Mouse (Mus musculus) heart, postnatal 4 days (tissue): ENCODE data around the gene Kansl1. TPM values are rescaled to one million over a fixed set of nuclear protein-coding genes. Genes with fewer than 3 reads are reported as not detected.
"Not testable (repeated sequence)": the region's sequence is repeated elsewhere in the genome, so short reads cannot be mapped to it uniquely, and the experiment has no call there.

Experiments
- DNase-seq: peaks from one replicate; pipeline ENCODE4 v3.0.0; 2021
- total RNA-seq, 2 experiments: library from RNA; stranded (reverse); gene quantifications; 2 replicates each; pipeline ENCODE4 v1.2.3; 2021

Kansl1 gene
- 10 to 100 TPM; 35.5 TPM for total RNA-seq

DNA sequence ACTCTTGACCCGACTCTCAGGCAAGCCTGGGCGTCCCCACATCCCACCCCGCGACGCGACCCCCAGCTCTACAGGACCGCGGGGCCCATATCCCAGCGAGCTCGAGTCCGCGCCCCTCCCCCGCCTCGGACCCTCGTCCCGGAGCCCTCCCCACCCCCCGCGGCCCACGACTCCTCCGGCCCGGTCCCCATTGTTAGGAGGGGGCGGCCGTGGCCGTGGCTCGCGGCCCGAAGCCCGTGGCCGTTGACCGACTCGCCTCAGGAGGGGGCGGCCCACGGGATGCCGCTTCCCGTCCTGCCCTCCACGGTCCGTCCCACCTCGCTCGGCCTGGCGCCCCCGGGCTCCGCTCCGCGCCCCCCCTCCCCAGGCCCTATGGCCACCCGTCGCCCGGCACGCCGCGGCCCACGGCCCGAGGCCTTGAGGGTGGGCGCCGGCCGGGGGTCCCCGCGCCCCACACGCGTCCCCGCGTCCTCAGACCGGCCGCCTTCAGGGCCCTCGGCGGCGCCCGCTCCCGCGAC, at the start of gene Kansl1:
Gene Kansl1, minus strand, starts transcription at position 111 of the 518 bp plus-strand sequence.
- peak; percentile 52 for DNase-seq

DNA sequence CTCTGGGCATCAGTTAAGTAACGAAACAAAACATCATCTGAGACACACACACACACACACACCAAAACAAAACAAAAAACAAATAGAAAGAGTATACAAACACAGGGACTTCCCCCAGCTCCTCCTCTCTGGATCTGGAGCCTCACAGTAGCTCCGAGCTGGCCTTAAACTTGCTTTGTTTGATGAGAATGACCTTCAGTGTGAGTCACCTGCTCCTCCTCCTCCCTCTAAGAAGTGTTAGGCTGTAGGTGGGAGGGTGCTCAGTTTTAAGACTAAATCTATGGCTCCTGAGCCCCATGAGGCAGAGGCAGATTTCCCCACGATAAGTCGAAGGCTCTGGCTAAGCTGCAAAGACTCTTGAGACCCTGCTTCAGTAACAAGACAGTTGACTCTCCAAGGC, 43.8 kb upstream of the Kansl1 start:
- DNase-seq, result no peak

DNA sequence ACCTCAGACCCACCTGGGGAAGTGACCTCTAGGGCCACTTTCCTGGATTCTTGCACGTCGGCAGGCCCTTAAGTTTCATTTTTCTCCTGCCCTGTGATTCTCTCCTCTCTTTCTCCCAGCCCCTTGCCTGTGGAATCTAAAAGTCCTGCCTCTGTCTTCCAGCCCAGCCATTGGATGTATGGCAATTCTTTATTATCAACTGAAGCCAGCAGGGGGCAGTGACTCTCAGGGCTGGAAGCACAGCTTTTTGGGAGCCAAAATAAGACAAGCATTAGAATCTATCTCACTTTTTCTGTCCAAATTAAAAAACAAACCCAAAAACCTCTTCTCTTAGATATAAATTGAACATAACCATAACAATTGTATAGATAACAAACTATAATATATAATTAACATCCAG, 41.9 kb upstream of the Kansl1 start:
- peak; percentile 47 for DNase-seq

DNA sequence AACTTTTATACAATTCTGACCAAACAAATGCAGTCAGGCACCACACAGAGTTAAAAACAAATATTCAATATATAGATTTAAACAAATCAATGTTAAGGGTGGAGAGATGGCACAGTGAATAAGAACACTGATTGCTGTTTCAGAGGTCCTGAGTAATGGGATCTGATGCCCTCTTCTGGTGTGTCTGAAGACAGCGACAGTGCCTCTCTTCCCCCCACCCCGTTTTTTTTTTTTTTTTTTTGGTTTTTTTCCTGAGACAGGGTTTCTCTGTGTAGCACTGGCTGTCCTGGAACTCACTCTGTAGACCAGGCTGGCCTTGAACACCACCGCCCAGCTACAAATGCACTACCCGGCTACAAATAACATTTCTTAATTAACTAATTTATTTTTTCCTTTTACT, 39.8 kb upstream of the Kansl1 start:
- DNase-seq, result no peak

DNA sequence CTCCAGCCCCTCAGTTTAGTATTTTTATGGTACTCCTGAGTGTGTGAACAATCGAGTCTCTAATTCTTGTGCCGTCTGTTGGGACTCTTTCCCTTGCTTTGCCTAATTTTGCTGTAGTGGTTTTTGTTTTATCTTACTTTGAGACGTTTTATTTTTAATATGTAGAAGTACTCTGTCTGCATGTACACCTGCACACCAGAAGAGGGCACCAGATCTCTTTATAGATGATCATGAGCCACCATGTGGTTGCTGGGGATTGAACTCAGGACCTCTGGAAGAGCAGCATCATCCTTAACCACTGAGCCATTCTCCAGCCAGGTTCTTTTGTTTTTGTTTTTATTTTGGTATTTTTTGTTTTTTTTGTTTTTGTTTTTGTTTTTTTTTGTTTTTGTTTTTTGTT, 19.6 kb upstream of the Kansl1 start:
- DNase-seq, result no peak

DNA sequence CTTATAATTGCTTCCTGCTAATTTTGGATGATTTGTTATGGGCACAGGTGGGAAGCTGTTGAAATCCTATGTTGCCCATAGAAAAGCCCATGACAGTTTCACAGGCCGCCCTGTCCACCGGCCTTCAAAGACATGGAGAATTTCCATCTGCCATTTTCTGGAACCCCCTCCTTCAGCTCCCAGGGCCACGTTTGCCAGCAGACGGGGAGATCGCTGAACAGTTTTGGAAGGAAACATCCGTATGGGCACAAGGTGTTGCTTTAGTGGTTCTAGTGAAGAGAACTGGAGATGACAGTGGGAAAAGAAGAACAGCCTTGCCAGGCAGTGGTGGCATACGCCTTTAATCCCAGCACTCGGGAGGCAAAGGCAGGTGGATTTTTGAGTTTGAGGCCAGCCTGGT, 13.3 kb upstream of the Kansl1 start:
- DNase-seq, result no peak

DNA sequence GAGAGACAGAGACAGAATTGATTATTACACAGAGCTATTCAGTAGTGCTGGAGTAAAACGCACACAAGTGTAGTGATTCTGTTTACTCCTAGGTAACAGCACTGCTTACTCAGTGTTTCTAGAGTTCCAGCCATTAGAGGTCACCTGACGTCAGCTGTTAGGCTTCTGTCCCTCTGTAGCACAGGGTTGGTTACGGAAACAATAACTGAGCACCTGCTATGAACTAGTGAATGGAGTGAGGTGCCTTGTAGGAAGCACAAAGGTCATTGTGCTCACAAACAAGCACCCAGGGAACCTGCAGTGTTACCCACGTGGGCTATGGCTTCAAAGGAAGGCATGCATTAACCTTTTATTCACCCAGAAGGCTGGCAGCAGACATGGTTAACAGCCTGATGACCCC, 10.8 kb upstream of the Kansl1 start:
- no peak for DNase-seq

DNA sequence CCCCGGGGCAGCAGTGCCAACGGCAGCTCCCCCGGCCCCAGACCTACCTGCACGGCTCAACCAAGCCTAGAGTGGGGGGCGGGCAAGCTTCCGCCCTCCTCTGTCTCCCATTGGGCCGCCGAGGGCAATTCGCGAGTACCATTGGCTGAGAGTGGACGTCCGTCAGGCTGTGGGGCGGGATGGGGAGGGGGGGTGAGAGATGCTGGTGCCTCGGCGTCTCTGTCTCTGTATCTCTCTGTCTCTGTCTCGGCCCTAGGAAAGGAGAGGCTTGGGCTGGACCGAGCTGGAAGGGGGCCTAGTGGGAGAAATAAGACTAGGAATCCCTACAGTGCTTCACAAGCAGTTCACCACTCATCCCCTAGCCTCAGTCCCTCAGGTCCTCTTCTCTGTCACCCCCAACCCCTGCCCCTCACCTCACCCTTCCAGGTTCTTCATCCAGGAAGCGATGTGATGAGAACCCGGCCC, 742 bp upstream of the Kansl1 start:
- peak; percentile 94 for DNase-seq

DNA sequence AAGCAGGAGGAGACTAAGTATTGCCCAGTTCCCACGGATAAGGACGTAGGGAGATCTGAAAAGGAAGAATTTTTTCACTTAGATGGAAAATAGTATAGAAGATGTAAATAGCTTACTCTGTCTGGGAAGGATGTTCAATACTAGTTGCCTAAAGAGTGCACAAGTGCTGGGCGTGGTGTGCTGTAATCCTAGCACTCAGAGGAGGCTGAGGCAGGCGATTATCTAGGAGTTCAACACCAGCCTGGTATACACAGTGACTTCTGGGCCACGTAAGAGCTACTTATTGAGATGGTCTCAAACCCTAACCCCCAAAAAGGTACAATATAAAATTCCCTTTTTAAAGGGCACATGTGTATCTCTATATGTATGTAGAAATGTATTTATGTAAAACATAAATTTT, 963 bp downstream of the Kansl1 start:
- no peak for DNase-seq

DNA sequence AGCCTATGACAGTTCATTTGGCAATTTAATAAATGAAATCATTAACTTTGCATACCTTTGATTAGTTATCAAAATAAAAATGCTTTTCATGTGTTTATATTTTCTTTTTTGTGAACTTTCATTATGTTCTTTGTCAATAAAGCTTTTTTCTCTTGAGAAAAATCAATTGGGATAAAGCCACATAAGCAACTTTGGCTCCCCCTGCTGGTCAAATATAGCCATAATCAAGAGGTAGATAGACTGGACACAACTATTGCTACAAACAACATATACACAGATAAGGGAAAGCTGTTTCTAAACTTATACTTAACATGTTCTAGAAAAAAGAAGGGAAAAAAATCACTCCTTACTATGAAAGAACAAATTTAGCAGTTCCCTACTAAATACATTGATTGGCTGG, 7.1 kb downstream of the Kansl1 start:
- DNase-seq, result peak; percentile 69

DNA sequence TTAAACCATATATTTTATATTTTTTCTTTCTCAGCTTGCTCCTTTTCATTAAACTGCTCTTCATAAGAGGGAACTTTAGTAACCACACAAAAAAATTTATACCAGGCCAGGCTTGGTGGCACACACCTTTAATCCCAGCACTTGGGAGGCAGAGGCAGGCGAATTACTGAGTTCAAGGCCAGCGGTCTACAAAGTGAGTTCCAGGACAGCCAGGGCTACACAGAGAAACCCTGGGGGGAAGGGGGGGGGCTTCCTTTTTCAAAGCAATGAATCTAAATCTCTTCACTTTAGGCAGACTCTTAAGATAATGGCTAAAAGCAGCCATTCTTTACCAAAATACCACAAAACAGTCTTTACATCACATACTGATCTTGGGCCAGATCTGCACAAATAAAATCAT, 9.0 kb downstream of the Kansl1 start:
- no peak for DNase-seq

DNA sequence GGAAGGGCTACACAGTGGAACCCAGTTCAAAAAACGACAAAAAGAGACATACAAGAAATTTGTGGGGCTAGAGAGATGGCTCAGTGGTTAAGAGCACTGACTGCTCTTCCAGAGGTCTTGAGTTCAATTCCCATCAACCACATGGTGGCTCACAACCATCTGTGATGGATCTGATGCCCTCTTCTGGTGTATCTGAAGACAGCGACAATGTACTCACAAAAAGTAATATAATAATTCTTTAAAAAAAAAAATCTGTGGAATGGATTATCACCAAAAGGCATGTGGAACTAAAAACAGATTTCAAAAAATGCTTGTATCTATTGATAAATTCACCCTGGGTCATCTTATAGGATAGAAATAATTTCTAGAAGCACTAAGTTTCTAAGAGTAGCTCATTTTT, 10.2 kb downstream of the Kansl1 start:
- no peak for DNase-seq

DNA sequence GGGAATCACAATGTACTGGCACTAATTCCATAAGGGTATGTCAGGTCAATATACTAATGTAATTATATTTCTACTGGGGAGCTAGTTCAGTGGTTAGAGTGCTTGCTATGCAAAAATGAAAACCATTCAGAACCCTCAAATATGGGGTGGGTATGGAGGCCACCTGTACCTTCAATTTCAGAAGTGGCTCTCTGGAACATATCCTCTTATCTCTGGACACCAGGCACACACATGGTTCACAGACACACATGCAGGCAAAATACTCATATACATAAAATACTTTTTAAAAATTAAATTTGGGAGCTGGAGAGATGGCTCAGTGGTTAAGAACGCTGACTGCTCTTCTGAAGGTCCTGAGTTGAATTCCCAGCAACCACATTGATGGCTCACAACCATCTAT, 16.0 kb downstream of the Kansl1 start:
- DNase-seq, result no peak

DNA sequence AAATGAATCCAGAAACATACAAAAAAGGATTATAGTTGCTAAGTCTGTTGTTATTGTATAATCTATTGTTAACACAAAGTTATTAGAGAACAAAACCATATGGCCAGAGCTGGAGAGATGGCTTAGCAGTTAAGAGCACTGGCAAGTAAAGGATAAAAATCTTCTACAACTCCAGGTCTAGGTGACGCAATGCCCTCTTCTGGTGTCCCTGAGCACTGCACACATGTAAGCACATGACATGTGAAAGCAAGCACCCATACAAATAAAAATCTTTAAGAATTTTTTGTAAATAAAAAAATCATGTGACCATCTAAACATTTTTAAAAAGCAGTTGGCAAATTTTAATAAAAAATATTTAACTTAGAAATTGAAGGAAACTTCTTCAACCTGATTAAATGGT, 17.4 kb downstream of the Kansl1 start:
- peak; percentile 10 for DNase-seq

DNA sequence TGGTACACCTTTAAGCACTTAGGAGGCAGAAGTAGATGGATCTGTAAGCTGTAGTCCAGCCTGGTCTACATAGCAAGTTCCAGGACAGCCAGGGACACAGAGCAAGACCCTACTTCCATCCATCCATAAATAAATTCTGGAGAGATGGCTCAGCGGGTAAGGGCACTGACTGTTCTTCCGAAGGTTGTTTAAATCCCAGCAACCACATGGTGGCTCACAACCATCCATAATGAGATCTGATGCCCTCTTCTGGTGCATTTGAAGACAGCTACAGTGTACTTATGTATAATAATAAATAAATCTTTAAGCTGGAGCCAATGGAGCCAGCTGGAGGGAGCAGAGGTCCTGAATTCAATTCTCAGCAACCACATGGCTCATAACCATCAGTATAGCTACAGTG, 20.2 kb downstream of the Kansl1 start:
- not testable (repeated sequence) for DNase-seq

DNA sequence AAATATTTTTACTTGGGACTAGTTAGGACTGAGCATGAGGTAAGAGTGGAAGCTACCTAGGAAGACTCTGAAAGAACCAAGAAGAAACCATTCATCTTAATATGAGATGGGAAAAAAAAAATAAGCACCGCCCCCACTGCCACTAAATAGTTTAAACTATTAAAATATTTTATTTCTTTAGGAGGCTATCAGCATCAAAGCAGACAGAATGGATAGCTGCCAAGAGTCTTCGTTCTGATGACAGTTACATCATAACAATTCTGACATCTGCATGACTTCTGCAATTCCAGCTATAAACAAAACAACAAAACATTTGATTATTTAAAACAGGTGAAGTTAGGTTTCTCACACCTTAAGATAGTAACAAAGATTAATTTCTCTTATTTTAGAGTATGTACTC, 23.1 kb downstream of the Kansl1 start:
- DNase-seq, result no peak

DNA sequence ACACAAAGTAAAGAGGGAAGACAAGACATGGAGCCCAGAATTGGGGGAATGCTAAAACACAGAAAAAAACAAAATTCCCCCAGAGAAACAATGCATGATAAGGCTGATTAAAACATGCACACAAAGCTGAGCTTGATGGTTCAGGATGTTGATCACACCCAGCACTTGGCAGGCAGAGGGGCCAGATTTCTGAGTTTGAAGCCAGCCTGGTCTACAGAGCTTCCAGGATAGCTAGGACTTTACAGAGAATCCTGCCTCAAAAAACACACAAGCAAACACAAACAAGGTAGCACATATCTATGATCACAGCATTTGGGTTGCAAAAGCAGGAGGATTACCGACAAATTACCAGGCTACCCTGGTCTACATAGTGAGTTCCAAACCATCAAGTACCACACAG, 23.6 kb downstream of the Kansl1 start:
- no peak for DNase-seq

DNA sequence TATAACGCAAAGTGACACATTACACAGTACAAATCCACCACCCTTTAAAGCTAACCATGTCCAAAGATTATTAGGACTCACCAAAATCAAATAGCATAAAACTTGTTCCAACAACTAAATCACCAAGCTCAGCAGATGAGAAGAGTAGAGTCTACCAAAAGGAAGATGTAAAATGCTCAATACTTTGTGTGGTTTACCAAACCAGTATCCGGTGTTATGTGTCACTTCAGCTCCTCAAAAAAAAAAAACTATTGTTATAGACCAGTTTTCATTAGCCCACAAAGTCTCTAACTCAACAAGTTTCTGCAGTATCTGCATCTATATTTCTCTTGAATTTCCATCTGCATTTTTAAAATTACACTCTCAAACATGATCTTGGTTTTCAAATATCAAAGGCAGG, 25.3 kb downstream of the Kansl1 start:
- no peak for DNase-seq

DNA sequence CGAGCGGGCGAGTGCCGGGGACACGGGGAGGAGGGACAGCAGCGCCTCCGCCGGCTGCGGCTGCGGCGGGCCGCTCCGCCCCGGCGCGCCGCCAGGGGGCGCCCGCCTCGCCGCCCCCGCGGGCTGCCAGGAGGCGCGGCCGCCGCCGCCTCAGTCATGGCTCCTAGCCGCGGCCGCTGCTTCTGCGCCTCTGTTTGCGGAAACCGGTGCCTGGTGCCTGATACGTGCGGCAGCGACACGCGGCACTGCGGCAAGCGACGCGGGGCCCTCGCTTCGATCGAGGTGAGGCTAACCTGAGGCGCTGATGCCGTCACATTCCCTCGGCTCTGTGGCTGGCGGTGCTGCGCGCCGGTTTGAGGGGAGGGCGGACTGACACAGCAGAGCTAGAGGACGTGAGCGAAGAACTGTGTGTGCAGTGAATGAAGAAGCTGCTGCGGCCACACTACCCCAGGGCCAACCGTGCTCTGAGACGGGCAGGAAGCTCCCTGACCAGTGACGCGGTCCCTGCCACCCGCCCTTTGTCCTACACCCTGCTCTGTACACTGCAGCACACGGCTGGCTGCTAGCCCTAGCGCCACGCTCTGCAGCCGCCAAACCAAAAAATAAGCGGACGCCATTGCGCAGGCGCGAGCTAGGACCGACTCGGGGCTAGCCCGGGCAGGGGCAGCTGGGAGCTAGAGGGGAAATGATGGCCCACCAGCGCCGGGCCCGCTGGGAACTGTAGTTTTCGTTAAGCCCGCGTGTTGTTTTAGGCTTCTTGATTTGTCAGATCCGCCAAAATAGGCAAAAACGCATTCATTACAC, 26.1 kb downstream of the Kansl1 start:
- DNase-seq, result peak; percentile 95

DNA sequence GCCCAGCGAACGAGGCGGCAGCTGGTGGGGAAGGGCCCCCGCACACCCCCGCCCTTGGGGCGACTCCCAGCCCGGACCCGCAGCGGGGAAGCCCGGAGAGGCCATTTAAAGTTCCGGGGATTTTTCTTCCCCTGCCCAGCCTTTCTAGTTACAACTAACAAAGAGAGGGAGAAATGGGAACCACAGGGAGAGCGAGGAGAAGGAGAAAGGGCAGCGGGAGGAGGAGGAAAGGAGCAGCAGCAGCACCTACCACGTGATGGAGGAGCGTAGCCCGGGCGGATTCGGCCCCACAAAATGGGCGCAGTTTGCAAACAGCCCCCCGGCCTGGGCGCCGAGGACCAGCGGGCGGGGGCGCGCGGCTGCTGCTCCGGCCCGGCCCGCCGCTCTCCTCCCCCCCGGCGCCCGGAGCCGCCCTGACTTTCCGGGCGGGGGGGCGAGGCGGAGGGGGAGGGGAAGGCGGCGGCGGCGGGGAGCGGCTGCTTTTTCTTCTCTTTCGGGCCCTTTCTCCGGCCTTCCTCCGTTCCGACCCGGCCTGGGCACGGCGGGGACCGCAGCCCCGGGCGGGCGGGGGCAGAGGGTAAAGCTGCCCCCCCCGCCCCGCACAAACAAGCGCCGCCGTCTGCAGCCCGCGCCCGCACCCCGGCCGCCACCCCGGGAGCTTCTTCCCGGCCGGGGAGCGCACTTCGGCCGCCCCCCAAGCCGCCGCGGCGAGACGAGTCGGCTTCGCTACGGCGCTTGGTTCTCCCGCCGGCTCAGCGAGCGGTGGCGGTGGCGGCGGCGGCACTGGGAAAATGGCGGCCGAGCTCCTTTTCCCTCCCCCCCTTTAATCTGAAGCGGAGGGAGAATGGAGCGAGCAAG, 27.0 kb downstream of the Kansl1 start:
- DNase-seq, result peak; percentile 76

DNA sequence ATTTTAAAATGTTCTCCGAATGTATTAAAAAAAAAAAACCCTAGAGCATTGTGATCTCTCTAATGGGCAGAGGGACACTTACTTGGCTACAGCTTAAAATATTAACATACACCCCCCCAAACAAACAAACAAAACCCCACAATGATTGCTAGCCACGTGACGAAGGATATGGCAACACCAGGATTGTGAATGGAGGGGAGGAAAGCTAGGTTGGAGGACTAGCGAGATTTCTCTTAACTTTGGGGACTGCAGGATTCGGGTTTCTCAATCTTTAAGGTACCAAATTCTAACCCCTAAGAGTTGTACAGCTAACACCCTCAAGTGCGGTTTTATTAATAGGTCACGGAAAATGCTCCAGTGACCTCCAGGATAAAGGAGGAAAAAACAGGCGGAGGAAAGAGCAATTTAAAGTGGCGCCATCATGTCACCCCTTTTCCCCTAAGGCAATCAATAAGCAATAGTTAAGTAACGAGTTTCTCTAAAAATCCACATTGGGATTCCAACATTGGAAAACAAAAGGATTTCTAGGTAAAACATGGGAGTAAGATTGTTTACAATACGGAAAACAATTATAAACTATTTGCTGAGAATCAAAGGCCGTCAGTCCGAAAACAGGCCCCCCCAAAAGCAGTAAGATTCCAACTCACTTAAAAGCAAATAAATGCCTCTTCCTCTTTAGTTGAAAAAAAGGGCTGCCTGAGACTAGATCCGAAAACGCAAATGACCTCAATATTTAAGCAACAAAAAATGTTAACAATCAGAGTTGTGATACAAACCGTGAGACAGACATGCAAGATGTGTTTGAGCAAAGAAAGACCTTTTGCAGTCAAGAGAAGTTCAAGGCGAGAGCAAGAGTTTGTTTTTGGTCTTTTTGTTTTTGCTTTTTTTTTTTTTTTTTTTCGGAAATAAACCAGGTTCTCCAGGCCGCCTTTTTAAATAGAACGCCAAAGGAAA, 27.9 kb downstream of the Kansl1 start:
- DNase-seq, result no peak

DNA sequence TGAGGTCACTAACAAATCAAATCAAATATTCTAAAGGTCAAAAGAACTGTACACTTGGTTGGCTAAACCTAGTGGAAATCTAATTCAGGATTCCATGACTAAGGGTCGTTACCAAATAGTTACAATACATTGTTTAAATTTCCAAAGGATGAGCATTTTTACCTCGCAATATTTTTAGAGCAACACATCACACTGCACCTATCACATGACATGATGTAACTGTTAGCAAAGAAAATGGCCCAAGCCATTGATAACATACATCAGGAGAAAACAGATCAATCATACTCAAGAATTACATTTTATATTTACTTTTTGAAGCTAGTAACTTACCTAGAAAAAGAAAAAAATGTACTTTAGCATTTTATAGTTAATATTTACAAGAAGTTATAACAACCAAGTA, 29.0 kb downstream of the Kansl1 start:
- DNase-seq, result no peak
